Mouse (Mus musculus) mouse embryonic stem cell (cell line): ENCODE measurements at regions not wholly inside any gene's neighbourhood (a gene's known extent, or its start where the extent isn't known, plus 50 kb on each side); places are given as distances from the start of the nearest gene placed in this dataset.
"Not testable (repeated sequence)": the region's sequence is repeated elsewhere in the genome, so short reads cannot be mapped to it uniquely, and the experiment has no call there.

Experiments used
- in situ Hi-C, 2 experiments: fragments of 300-500 bp; cut with MboI; formaldehyde crosslinking; loops; 1 replicate in 1 of 2; 3 replicates in 1 of 2; pipeline ENCODE4 v1.14.3; 2019 to 2020; ENCODE audit warnings: low sequenced_read_pairs in 2 of 2, low pct_unique_long_range_greater_than_20kb in 1 of 2, mixed read lengths in 1 of 2; ENCODE audit not compliant: unreplicated experiment in 1 of 2

- in situ Hi-C loops: no loop called here
These were observed 196.4 kb upstream of the Gdi2 start for GRCm38 (mm10) chr13:3341416-3341815.

GRCm38 (mm10) chr13:3343611-3344010, 194.3 kb upstream of the Gdi2 start:
- in situ Hi-C loops: no loop called here

GRCm38 (mm10) chr13:3354912-3355311, 183.0 kb upstream of the Gdi2 start:
- in situ Hi-C loops: not testable (repeated sequence)

GRCm38 (mm10) chr13:3358079-3358608, 179.7 kb upstream of the Gdi2 start:
- in situ Hi-C loops: no loop called here

GRCm38 (mm10) chr13:3358996-3359750, 178.7 kb upstream of the Gdi2 start:
- in situ Hi-C loops: no loop called here

GRCm38 (mm10) chr13:3359751-3360260, 178.1 kb upstream of the Gdi2 start:
- in situ Hi-C loops: not testable (repeated sequence)

- in situ Hi-C loops: no loop called here
These were observed 177.1 kb upstream of the Gdi2 start for GRCm38 (mm10) chr13:3360503-3361490.

- in situ Hi-C loops: no loop called here
These were observed 165.2 kb upstream of the Gdi2 start for GRCm38 (mm10) chr13:3372701-3373100.

GRCm38 (mm10) chr13:3373522-3374220, 164.2 kb upstream of the Gdi2 start:
- in situ Hi-C loops: not testable (repeated sequence)

- in situ Hi-C loops: no loop called here
These were observed 163.1 kb upstream of the Gdi2 start for GRCm38 (mm10) chr13:3374796-3375195.

GRCm38 (mm10) chr13:3377801-3378200, 160.1 kb upstream of the Gdi2 start:
- in situ Hi-C loops: not testable (repeated sequence)

- in situ Hi-C loops: loop anchor here (25.0 kb wide), 1 partner anchor 232 kb away; the partner anchor contains the start of gene Asb13 (in 2 of the 2)
These were observed 132.1 kb upstream of the Gdi2 start for GRCm38 (mm10) chr13:3405783-3406182.

- in situ Hi-C loops: loop anchor here (25.0 kb wide), 1 partner anchor 231 kb away; the partner anchor contains the start of gene Asb13 (in 2 of the 2)
These were observed 131.4 kb upstream of the Gdi2 start for GRCm38 (mm10) chr13:3406236-3407017.

GRCm38 (mm10) chr13:3410281-3410680, 127.6 kb upstream of the Gdi2 start:
- in situ Hi-C loops: loop anchor here (25.0 kb wide), 1 partner anchor 227 kb away; the partner anchor contains the start of gene Asb13 (in 2 of the 2)

- in situ Hi-C loops: loop anchor here (25.0 kb wide), 1 partner anchor 220 kb away; the partner anchor contains the start of gene Asb13 (in 2 of the 2)
These were observed 120.8 kb upstream of the Gdi2 start for GRCm38 (mm10) chr13:3417026-3417425.

- in situ Hi-C loops: not testable (repeated sequence)
These were observed 82.5 kb upstream of the Gdi2 start for GRCm38 (mm10) chr13:3455374-3455773.

GRCm38 (mm10) chr13:3476884-3477283, 61.0 kb upstream of the Gdi2 start:
- in situ Hi-C loops: no loop called here
